ENCODE assay signal across 11 mouse cellular contexts in genomic region chr2:4227563-4227962, GRCm38 (mm10).
DNase-seq lines count a peak whose midpoint lies in the region; ATAC-seq and TF ChIP-seq lines count a peak whose summit lies in the region.
"Had no signal": no experiment of that assay in that cellular context is flagged by ENCODE, and none has a peak within 500 bp of the region (broad histone marks: within the 10 kb centered on the region; RNA-seq: fewer than 3 reads in every experiment).

No protein-coding gene starts in this region.

- H3K9me3 ChIP-seq in kidney, embryonic 14.5 days (ENCODE audit: control insufficient read depth, low read length) = no peaks in the 10 kb centered on the region
- H3K9me3 ChIP-seq in heart, embryonic 14.5 days (ENCODE audit: control insufficient read depth, low read length) = no peaks in the 10 kb centered on the region; the same call in 1 of the 2 replicates
- no peaks in the 10 kb centered on the region for H3K9me3 ChIP-seq in lung, postnatal 0 days (ENCODE audit: low read length)

- no peak for TF ChIP-seq CTCF in lung, postnatal 0 days (IDR thresholded peaks at IDR 0.05)

- no peak overlapping the region for H3K27ac ChIP-seq in kidney, embryonic 14.5 days (ENCODE audit: low read depth, low read length)
- peak overlapping the region in 1 of 2 experiments; percentile 68; a peak in 3 of 4 replicates for H3K27ac ChIP-seq in heart, embryonic 14.5 days (replicated peaks in 1 of 2; ENCODE audit: control insufficient read depth in 1 of 2, insufficient read depth in 1 of 2, low read depth in 2 of 2, low read length in 2 of 2)
- no peak overlapping the region for H3K27ac ChIP-seq in lung, postnatal 0 days (ENCODE audit: low read length)

- no peaks in the 10 kb centered on the region for H3K36me3 ChIP-seq in kidney, embryonic 14.5 days (ENCODE audit: control insufficient read depth, insufficient read depth, low read length)
- H3K36me3 ChIP-seq in heart, embryonic 14.5 days (ENCODE audit: control insufficient read depth, insufficient read depth, low read length) = no peaks in the 10 kb centered on the region
- H3K36me3 ChIP-seq in lung, postnatal 0 days (ENCODE audit: insufficient read depth, low read length) = no peaks in the 10 kb centered on the region

- DNase-seq in kidney, adult 9 months = peak; percentile 13
- peak; percentile 98 for DNase-seq in heart, adult 11 months
- peak; percentile 38 for DNase-seq in lung, postnatal 0 days (ENCODE audit: low spot score)
- no peak for DNase-seq in cerebellum, adult 9-10 months
- DNase-seq: liver; thymus, postnatal 36 days had no signal

- peak; percentile 34; the same call in 1 of the 2 replicates for TF ChIP-seq EP300 in lung, postnatal 0 days (IDR thresholded peaks at IDR 0.05)

- H3K4me1 ChIP-seq in kidney, embryonic 14.5 days (ENCODE audit: control insufficient read depth, insufficient read depth, low read length) = peaks cover 5% of the 10 kb centered on the region; the same call in 1 of the 2 replicates
- peaks cover 25 to 30% of the 10 kb centered on the region in 2 experiments for H3K4me1 ChIP-seq in heart, embryonic 14.5 days (ENCODE audit: control insufficient read depth in 2 of 2, insufficient read depth in 2 of 2, low read length in 2 of 2)
- H3K4me1 ChIP-seq in lung, postnatal 0 days (ENCODE audit: insufficient read depth, low read depth, low read length) = peaks cover 4% of the 10 kb centered on the region; the same call in 1 of the 2 replicates

- H3K4me3 ChIP-seq in kidney, embryonic 14.5 days (ENCODE audit: low read length) = no peak overlapping the region
- no peak overlapping the region for H3K4me3 ChIP-seq in heart, embryonic 14.5 days (ENCODE audit: control insufficient read depth in 1 of 2, insufficient read depth in 1 of 2, low read depth in 1 of 2, low read length in 2 of 2)
- H3K4me3 ChIP-seq in lung, postnatal 0 days (ENCODE audit: low read depth, low read length) = no peak overlapping the region
- H3K4me3 ChIP-seq: erythroblast, embryonic 14.5 days; myocyte had no signal

- H3K27me3 ChIP-seq in kidney, embryonic 14.5 days (ENCODE audit: control insufficient read depth, insufficient read depth, low read length) = no peaks in the 10 kb centered on the region
- no peaks in the 10 kb centered on the region for H3K27me3 ChIP-seq in heart, embryonic 14.5 days (ENCODE audit: control insufficient read depth, insufficient read depth, low read length)
- no peaks in the 10 kb centered on the region for H3K27me3 ChIP-seq in lung, postnatal 0 days (replicated peaks; ENCODE audit: insufficient read depth, low read length)

- H3K9ac ChIP-seq in kidney, embryonic 14.5 days (ENCODE audit: low read depth, low read length) = no peak overlapping the region
- no peak overlapping the region for H3K9ac ChIP-seq in heart, embryonic 14.5 days (ENCODE audit: low read length)
- no peak overlapping the region for H3K9ac ChIP-seq in lung, postnatal 0 days (replicated peaks; ENCODE audit: low read depth)

- WGBS in kidney, embryonic 14.5 days = 75% methylated on average over 4 of the region's 4 CpGs
- 25% methylated on average over 4 of the region's 4 CpGs for WGBS in heart, embryonic 14.5 days
- 31% methylated on average over 4 of the region's 4 CpGs for WGBS in lung, postnatal 0 days

- no peak for ATAC-seq in kidney, embryonic 14.5 days (ENCODE audit: low FRiP score, low TSS enrichment)
- ATAC-seq in heart, embryonic 14.5 days (ENCODE audit: insufficient number of reproducible peaks, insufficient read depth, low FRiP score, low read depth) = peak; percentile 74; the same call in 1 of the 2 replicates
- peak; percentile 68 for ATAC-seq in lung, postnatal 0 days
- no peak for ATAC-seq in activated CD4-positive, CD25-positive, alpha-beta regulatory T cell, adult 4 months

- H3K4me2 ChIP-seq in kidney, embryonic 14.5 days (replicated peaks; ENCODE audit: low read depth, low read length) = no peak overlapping the region
- peak overlapping the region; percentile 12; the same call in 1 of the 2 replicates for H3K4me2 ChIP-seq in heart, embryonic 14.5 days (ENCODE audit: low read length)
- no peak overlapping the region for H3K4me2 ChIP-seq in lung, postnatal 0 days (replicated peaks; ENCODE audit: low read depth, low read length)

Comparison
In these comparisons a context has a peak if more than half of its experiments do, and no peak if none do; other contexts are left out.
1. ATAC-seq: peak in heart, embryonic 14.5 days (single experiment) and lung, postnatal 0 days (single experiment); none in kidney, embryonic 14.5 days (single experiment) and activated CD4-positive, CD25-positive, alpha-beta regulatory T cell, adult 4 months (single experiment).